ENCODE assay signal across 15 mouse cellular contexts in genomic region chr17:88507376-88507775, GRCm38 (mm10). TPM values are rescaled to one million over a fixed set of nuclear protein-coding genes. Genes with fewer than 3 reads are reported as not detected.
DNase-seq lines count a peak whose midpoint lies in the region; ATAC-seq lines count a peak whose summit lies in the region.
"Had no signal": no experiment of that assay in that cellular context is flagged by ENCODE, and none has a peak within 500 bp of the region (broad histone marks: within the 10 kb centered on the region; RNA-seq: fewer than 3 reads in every experiment).

No protein-coding gene starts in this region.

- no peak overlapping the region for H3K4me2 ChIP-seq in kidney, embryonic 15.5 days
- H3K4me2 ChIP-seq: liver, embryonic 15.5 days; midbrain, embryonic 11.5 days had no signal

- peaks cover 16% of the 10 kb centered on the region; the same call in 1 of the 2 replicates for H3K4me1 ChIP-seq in kidney, embryonic 15.5 days

- H3K36me3 ChIP-seq in kidney, embryonic 15.5 days: no peaks in the 10 kb centered on the region
- H3K36me3 ChIP-seq: liver, embryonic 15.5 days had no signal

- no peaks in the 10 kb centered on the region for H3K27me3 ChIP-seq in kidney, embryonic 15.5 days
- H3K27me3 ChIP-seq: liver, embryonic 15.5 days had no signal

- peak; percentile 24 for DNase-seq in adrenal gland, adult 2 months
- no peak for DNase-seq in adrenal gland, postnatal 4 days (ENCODE audit: low spot score in 2 of 2)
- peak; percentile 34 to 59 for DNase-seq in kidney, postnatal 25 days
- DNase-seq in cerebellum, adult 9-11 months: peak; percentile 97
- peak; percentile 57 for DNase-seq in lung, postnatal 25 days (ENCODE audit: low spot score)
- DNase-seq in spleen, adult 12 weeks (ENCODE audit: low spot score): no peak
- DNase-seq in thymus, postnatal 25 days: no peak
- DNase-seq: heart, adult 18-20 months; layer of hippocampus, adult 9-11 months had no signal

- H3K4me3 ChIP-seq in kidney, embryonic 15.5 days (replicated peaks): no peak overlapping the region
- H3K4me3 ChIP-seq: erythroblast, embryonic 14.5 days; liver, embryonic 15.5 days had no signal

- no peak for ATAC-seq in kidney, embryonic 15.5 days (replicated peaks; ENCODE audit: low FRiP score)
- ATAC-seq: intestine, embryonic 16.5 days had no signal

- no peak overlapping the region for H3K27ac ChIP-seq in kidney, embryonic 15.5 days
- H3K27ac ChIP-seq: liver, embryonic 15.5 days; stomach, postnatal 0 days had no signal

- H3K9ac ChIP-seq in kidney, embryonic 15.5 days: no peak overlapping the region
- H3K9ac ChIP-seq: liver, embryonic 15.5 days had no signal

- WGBS in kidney, embryonic 15.5 days: 82% methylated on average over 10 of the region's 10 CpGs

- H3K9me3 ChIP-seq in kidney, embryonic 15.5 days (replicated peaks): no peaks in the 10 kb centered on the region
- H3K9me3 ChIP-seq: liver, embryonic 15.5 days had no signal

RNA-seq across cellular contexts. Expression of gene Ppp1r21, which starts 22.5 kb away (rescaled TPM):
- total RNA-seq in adrenal gland, adult 2 months (2021): 10 to 100 TPM; 42.1 to 46.9 TPM
- polyA plus RNA-seq in adrenal gland, adult 2 months (2012; rRNA removed): 11.7 and 11.9 TPM in 2 replicates
- 10 to 100 TPM; 43.9 to 49.9 TPM for total RNA-seq in adrenal gland, postnatal 4 days (2021)
- 26.4 and 26.8 TPM in 2 replicates for polyA plus RNA-seq in kidney, embryonic 15.5 days (2015; fragmentation: Nextera tagmentation; extraction: Ambion mirVana)

Comparison
In these comparisons a context has a peak if more than half of its experiments do, and no peak if none do; other contexts are left out.
1. DNase-seq: peak in adrenal gland, adult 2 months (single experiment), kidney, postnatal 25 days (2 of 2), cerebellum, adult 9-11 months (single experiment) and lung, postnatal 25 days (single experiment); none in adrenal gland, postnatal 4 days (0 of 2), spleen, adult 12 weeks (single experiment) and thymus, postnatal 25 days (single experiment).